Mouse (Mus musculus) inflammation-experienced regulatory T-cells, adult 16 weeks (primary cell): ENCODE data around the gene Arpc2. TPM values are rescaled to one million over a fixed set of nuclear protein-coding genes. Genes with fewer than 3 reads are reported as not detected.

ENCODE experiments used
- polyA plus RNA-seq: library from polyadenylated mRNA; unstranded; fragments of 100-300 nt; shearing (Covaris generic); gene quantifications from one replicate; pipeline ENCODE4 v1.2.1, GENCODE M21; 2017

Arpc2 gene
- polyA plus RNA-seq: 1,008 TPM

GRCm38 (mm10) chr1:74235938-74236589, at the start of gene Arpc2:
Arpc2 (plus strand) TSS chr1:74236084.

GRCm38 (mm10) chr1:74194445-74194844, 41.4 kb upstream of the Arpc2 start, which contains the start of gene Cxcr1:
Cxcr1 (minus strand) TSS chr1:74194631.

GRCm38 (mm10) chr1:74278538-74278937, 42.7 kb downstream of the Arpc2 start, which contains the start of gene Gpbar1:
Gpbar1 (plus strand) TSS chr1:74278550.

GRCm38 (mm10) chr1:74284543-74285160, 48.8 kb downstream of the Arpc2 start, which contains the start of the genes Aamp and Pnkd:
Aamp (minus strand) TSS chr1:74284738.
Pnkd (plus strand) TSS chr1:74284930.

GRCm38 (mm10) chr1:74305522-74305921, 69.6 kb downstream of the Arpc2 start, which contains the start of gene Tmbim1:
Tmbim1 (minus strand) TSS chr1:74305622.

Other genes with a start within 250 kb of the Arpc2 start
- gene Tns1, start 111.6 kb upstream of the Arpc2 start, polyA plus RNA-seq: 46.6 TPM
- not detected for gene Rufy4, start 110.5 kb upstream of the Arpc2 start, polyA plus RNA-seq
- not detected for gene Cxcr2, start 82.1 kb upstream of the Arpc2 start, polyA plus RNA-seq
- not detected for gene Cxcr1, start 41.5 kb upstream of the Arpc2 start, polyA plus RNA-seq
- gene Gpbar1, start 42.5 kb downstream of the Arpc2 start, polyA plus RNA-seq: 0.37 TPM
- gene Aamp, start 48.7 kb downstream of the Arpc2 start, polyA plus RNA-seq: 276 TPM
- gene Pnkd, start 48.8 kb downstream of the Arpc2 start, polyA plus RNA-seq: 91.4 TPM
- 35.4 TPM for gene Tmbim1, start 69.5 kb downstream of the Arpc2 start, polyA plus RNA-seq
- not detected for gene Catip, start 126.0 kb downstream of the Arpc2 start, polyA plus RNA-seq
- gene Slc11a1, start 139.1 kb downstream of the Arpc2 start, polyA plus RNA-seq: 5.1 TPM
- gene Ctdsp1, start 155.4 kb downstream of the Arpc2 start, polyA plus RNA-seq: 6.2 TPM
- gene Vil1, start 173.3 kb downstream of the Arpc2 start, polyA plus RNA-seq: 0.22 TPM